In the genomic region with DNA sequence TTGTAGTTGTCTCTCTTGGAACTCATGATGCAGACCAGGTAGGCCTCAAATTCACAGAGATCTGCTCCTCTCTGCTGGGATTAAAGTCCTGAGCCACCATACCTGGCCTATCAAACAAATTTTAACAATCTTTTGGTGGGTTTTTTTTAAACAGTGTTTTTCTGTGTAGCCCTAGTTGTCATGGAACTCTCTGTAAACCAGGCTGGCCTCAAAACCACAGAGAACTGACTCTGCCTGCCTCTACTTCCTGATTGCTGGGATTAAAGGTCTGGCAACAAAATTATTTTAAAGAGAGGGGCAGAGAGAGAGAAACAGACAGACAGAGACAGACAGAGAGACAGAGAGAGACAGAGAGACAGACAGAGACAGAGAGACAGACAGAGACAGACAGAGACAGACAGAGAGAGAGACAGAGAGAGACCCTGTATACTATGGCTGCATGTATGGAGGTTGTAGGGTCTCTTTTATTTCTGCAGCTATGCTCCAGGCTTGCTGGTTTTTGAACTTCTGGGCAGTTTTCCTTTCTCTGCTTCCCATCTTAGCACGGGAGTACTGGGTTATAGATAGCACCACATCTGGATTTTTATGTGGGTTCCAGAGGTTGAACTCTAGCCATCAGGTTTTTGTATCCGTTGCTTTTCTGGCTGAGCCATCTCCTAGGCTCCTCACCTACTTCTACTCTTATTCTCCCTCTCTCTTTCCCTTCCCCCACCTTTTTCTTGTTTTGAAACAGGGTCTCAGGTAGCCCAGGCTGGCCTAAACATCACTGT, we compare ENCODE assay signal across 16 mouse cellular contexts. TPM values are rescaled to one million over a fixed set of nuclear protein-coding genes. Genes with fewer than 3 reads are reported as not detected.
A peak's percentile ranks its signal among the peaks of the same experiment; 100 is the strongest.
DNase-seq lines count a peak whose midpoint lies in the region; ATAC-seq lines count a peak whose summit lies in the region.
"Had no signal": no experiment of that assay in that cellular context is flagged by ENCODE, and none has a peak within 500 bp of the region (broad histone marks: within the 10 kb centered on the region; RNA-seq: fewer than 3 reads in every experiment).

No protein-coding gene starts in this region.

- peak; percentile 18 for DNase-seq in thymus, postnatal 0 days (ENCODE audit: low spot score)
- no peak for DNase-seq in thymus, postnatal 10 days (ENCODE audit: low spot score in 2 of 2)
- DNase-seq in midbrain, embryonic 10.5 days (ENCODE audit: low spot score): no peak
- no peak for DNase-seq in kidney, adult 18-20 months
- DNase-seq: cerebellum, adult 9-11 months; gastrocnemius, postnatal 14 days; kidney, postnatal 36 days; lung, postnatal 4 days; thymus, postnatal 25 days had no signal

- peaks cover 6% of the 10 kb centered on the region for H3K4me1 ChIP-seq in heart, embryonic 16.5 days (ENCODE audit: control insufficient read depth, insufficient read depth, low read length)
- H3K4me1 ChIP-seq in heart, embryonic 11.5 days (ENCODE audit: control insufficient read depth, insufficient read depth, low read length): peaks cover 7% of the 10 kb centered on the region; the same call in 1 of the 2 replicates
- no peaks in the 10 kb centered on the region for H3K4me1 ChIP-seq in midbrain, embryonic 10.5 days
- H3K4me1 ChIP-seq: embryonic facial prominence, embryonic 13.5 days; limb, embryonic 13.5 days had no signal

- H3K4me3 ChIP-seq in heart, embryonic 16.5 days (ENCODE audit: low read length): no peak overlapping the region
- no peak overlapping the region for H3K4me3 ChIP-seq in heart, embryonic 11.5 days (ENCODE audit: low read depth, low read length)
- H3K4me3 ChIP-seq in midbrain, embryonic 10.5 days: no peak overlapping the region
- H3K4me3 ChIP-seq: embryonic facial prominence, embryonic 13.5 days; limb, embryonic 13.5 days had no signal

- H3K9me3 ChIP-seq in heart, embryonic 16.5 days (replicated peaks; ENCODE audit: control insufficient read depth, low read length): no peaks in the 10 kb centered on the region
- no peaks in the 10 kb centered on the region for H3K9me3 ChIP-seq in heart, embryonic 11.5 days (replicated peaks; ENCODE audit: control insufficient read depth, low read length)
- H3K9me3 ChIP-seq in midbrain, embryonic 10.5 days (replicated peaks): no peaks in the 10 kb centered on the region
- H3K9me3 ChIP-seq: embryonic facial prominence, embryonic 13.5 days; limb, embryonic 13.5 days had no signal

- H3K4me2 ChIP-seq in heart, embryonic 16.5 days (ENCODE audit: low read depth, low read length): no peak overlapping the region
- H3K4me2 ChIP-seq in heart, embryonic 11.5 days: no peak overlapping the region
- H3K4me2 ChIP-seq: embryonic facial prominence, embryonic 13.5 days; limb, embryonic 13.5 days had no signal

- peak overlapping the region; percentile 69 for H3K27ac ChIP-seq in heart, embryonic 16.5 days (ENCODE audit: low read length)
- no peak overlapping the region for H3K27ac ChIP-seq in heart, embryonic 11.5 days (ENCODE audit: low read depth, low read length)
- no peak overlapping the region for H3K27ac ChIP-seq in midbrain, embryonic 10.5 days (replicated peaks)
- H3K27ac ChIP-seq: embryonic facial prominence, embryonic 13.5 days; limb, embryonic 13.5 days had no signal

- H3K27me3 ChIP-seq in heart, embryonic 16.5 days (ENCODE audit: control insufficient read depth, insufficient read depth, low read length): no peaks in the 10 kb centered on the region
- no peaks in the 10 kb centered on the region for H3K27me3 ChIP-seq in heart, embryonic 11.5 days (ENCODE audit: control insufficient read depth, insufficient read depth, low read length)
- no peaks in the 10 kb centered on the region for H3K27me3 ChIP-seq in midbrain, embryonic 10.5 days (ENCODE audit: low read depth, poor library complexity, severe bottlenecking)
- H3K27me3 ChIP-seq: embryonic facial prominence, embryonic 13.5 days; limb, embryonic 13.5 days had no signal

- H3K9ac ChIP-seq in heart, embryonic 16.5 days (ENCODE audit: low read length): no peak overlapping the region
- no peak overlapping the region for H3K9ac ChIP-seq in heart, embryonic 11.5 days (ENCODE audit: low read depth, low read length)
- H3K9ac ChIP-seq: embryonic facial prominence, embryonic 13.5 days; limb, embryonic 13.5 days had no signal

- no peak for ATAC-seq in heart, embryonic 16.5 days (replicated peaks; ENCODE audit: extremely low read depth, insufficient read depth, low FRiP score)
- no peak for ATAC-seq in heart, embryonic 11.5 days (replicated peaks; ENCODE audit: insufficient number of reproducible peaks, low FRiP score, low TSS enrichment)
- ATAC-seq in granulocyte monocyte progenitor cell, adult 5-6 weeks (replicated peaks; ENCODE audit: poor library complexity, severe bottlenecking): peak; percentile 59
- ATAC-seq: forebrain, embryonic 14.5 days; hindbrain, embryonic 16.5 days had no signal

- WGBS in heart, embryonic 16.5 days: 83% methylated on average over 2 of the region's 2 CpGs
- 66% methylated on average over 2 of the region's 2 CpGs for WGBS in heart, embryonic 11.5 days (ENCODE audit: insufficient replicate concordance)
- WGBS in midbrain, embryonic 10.5 days: 96% methylated on average over 2 of the region's 2 CpGs

- no peaks in the 10 kb centered on the region for H3K36me3 ChIP-seq in heart, embryonic 16.5 days (ENCODE audit: control insufficient read depth, insufficient read depth)
- no peaks in the 10 kb centered on the region for H3K36me3 ChIP-seq in heart, embryonic 11.5 days (ENCODE audit: control insufficient read depth, insufficient read depth, low read length)
- H3K36me3 ChIP-seq in midbrain, embryonic 10.5 days: no peaks in the 10 kb centered on the region
- H3K36me3 ChIP-seq: embryonic facial prominence, embryonic 13.5 days; limb, embryonic 13.5 days had no signal

RNA-seq across cellular contexts. Expression of a gene that starts 20.1 kb away (rescaled TPM):
- 14.9 and 16.1 TPM in 2 replicates for polyA plus RNA-seq in heart, embryonic 16.5 days (2015; fragmentation: Nextera tagmentation; extraction: Ambion mirVana)
- 15.0 and 16.9 TPM in 2 replicates for polyA plus RNA-seq in heart, embryonic 11.5 days (2014; fragmentation: Nextera tagmentation; extraction: Ambion mirVana)
- 20.2 and 20.3 TPM in 2 replicates for polyA plus RNA-seq in thymus, postnatal 0 days (2015; fragmentation: Nextera tagmentation; extraction: Ambion mirVana)
- total RNA-seq in granulocyte monocyte progenitor cell, adult 5-6 weeks (2014; fragmentation: Nextera tagmentation): 16.3 and 19.3 TPM in 2 replicates
- 31.7 and 31.9 TPM in 2 replicates for total RNA-seq in granulocyte monocyte progenitor cell, adult 5-6 weeks (2017)
- polyA plus RNA-seq in midbrain, embryonic 10.5 days (2016; fragmentation: Nextera tagmentation; extraction: Ambion mirVana): 41.7 and 46.1 TPM in 2 replicates
